Mouse (Mus musculus) Patski (cell line): ENCODE measurements around the gene Cyb5d1. TPM values are rescaled to one million over a fixed set of nuclear protein-coding genes. Genes with fewer than 3 reads are reported as not detected.

Source experiments
- ATAC-seq: fragments of 100-300 bp; one replicate; pipeline ENCODE4 v1.8.0; 2021
- CTCF ChIA-PET: fragments of 350-600 bp; sonication (Branson Sonifier 250); formaldehyde crosslinking; loops from one replicate; lab custom pipeline; 2022; ENCODE audit warnings: inconsistent platforms; lab: Charles Lee
- POLR2A ChIA-PET: fragments of 350-600 bp; sonication (Branson Sonifier 250); formaldehyde crosslinking; loops from one replicate; lab custom pipeline; 2022; ENCODE audit warnings: antibody characterized with exemption, inconsistent platforms; lab: Charles Lee
- DNase-seq: peaks from one replicate; pipeline ENCODE4 v3.0.0-alpha.2; 2011; ENCODE audit warnings: low read depth, low spot score
- H3K27me3 ChIP-seq: fragments of 371-371 bp; one replicate; pipeline ENCODE4 v1.5.1; 2021
- CTCF ChIP-seq: fragments of 100-300 bp; IDR thresholded peaks from one replicate; pipeline ENCODE4 v1.5.1; 2021
- in situ Hi-C: fragments of 300-500 bp; cut with MboI; formaldehyde crosslinking; loops from 3 replicates; pipeline ENCODE4 v1.11.1; 2018; ENCODE audit warnings: low pct_unique_long_range_greater_than_20kb, mixed read lengths
- polyA plus RNA-seq: library from polyadenylated mRNA; unstranded; gene quantifications from one replicate; pipeline ENCODE4 v1.2.3, GENCODE M21; 2021

The Cyb5d1 gene
- polyA plus RNA-seq, 1 experiment from 2014 or later: 28.1 TPM

DNA sequence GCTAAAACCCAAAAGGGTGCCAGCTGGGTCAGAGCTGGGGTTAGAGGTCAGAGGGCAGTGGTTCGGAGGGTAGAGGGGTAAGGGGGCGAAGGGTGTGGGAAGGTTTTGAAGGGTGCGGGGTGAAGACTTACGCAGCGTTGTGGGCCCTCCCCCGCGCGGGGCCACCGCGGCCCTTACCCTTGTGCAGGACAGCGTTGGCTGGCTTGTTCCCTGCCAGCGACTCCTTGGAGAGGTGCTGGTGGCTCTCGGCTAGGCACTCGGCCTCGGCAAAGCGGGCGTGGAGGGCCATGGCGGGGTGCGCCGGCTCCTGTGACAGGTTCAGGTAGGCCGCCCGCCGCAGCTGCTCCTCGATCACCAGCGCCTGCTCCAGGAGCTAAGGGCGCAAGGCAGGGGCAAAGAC, 49.0 kb downstream of the Cyb5d1 start:
- no peak for ATAC-seq
- TF ChIP-seq CTCF: no peak
- H3K27me3 ChIP-seq: no peaks in the 10 kb centered on the region
- ChIA-PET CTCF (no interaction called here), POLR2A (no interaction called here)
- no peak for DNase-seq
- in situ Hi-C loops: no loop called here

Other genes with a start within 250 kb of the Cyb5d1 start
- gene Alox12b, start 238.6 kb downstream of the Cyb5d1 start, polyA plus RNA-seq: not detected
- gene Alox8, start 197.8 kb downstream of the Cyb5d1 start, polyA plus RNA-seq: not detected
- gene Gucy2e, start 158.6 kb downstream of the Cyb5d1 start, polyA plus RNA-seq: not detected
- gene Cntrob, start 71.9 kb downstream of the Cyb5d1 start, polyA plus RNA-seq: 21.1 TPM
- 84.6 TPM for gene Trappc1, start 71.7 kb downstream of the Cyb5d1 start, polyA plus RNA-seq
- gene Kcnab3, start 69.4 kb downstream of the Cyb5d1 start, polyA plus RNA-seq: 1.6 TPM
- gene Rnf227, start 55.2 kb downstream of the Cyb5d1 start, polyA plus RNA-seq: 7.4 TPM
- gene Chd3, start 26.2 kb downstream of the Cyb5d1 start, polyA plus RNA-seq: 295 TPM
- 128 TPM for gene Naa38, start 144 bp downstream of the Cyb5d1 start, polyA plus RNA-seq
- gene Tmem88, start 2.6 kb upstream of the Cyb5d1 start, polyA plus RNA-seq: 0.18 TPM
- 26.6 TPM for gene Kdm6b, start 18.0 kb upstream of the Cyb5d1 start, polyA plus RNA-seq
- 1.4 TPM for gene Dnah2, start 153.5 kb upstream of the Cyb5d1 start, polyA plus RNA-seq
- 0.27 TPM for gene Efnb3, start 164.6 kb upstream of the Cyb5d1 start, polyA plus RNA-seq
- gene Wrap53, start 184.6 kb upstream of the Cyb5d1 start, polyA plus RNA-seq: 11.4 TPM
- gene Trp53, start 184.7 kb upstream of the Cyb5d1 start, polyA plus RNA-seq: 92.8 TPM
- gene Atp1b2, start 210.3 kb upstream of the Cyb5d1 start, polyA plus RNA-seq: 0.80 TPM
- not detected for gene Shbg, start 222.3 kb upstream of the Cyb5d1 start, polyA plus RNA-seq
- gene Sat2, start 226.4 kb upstream of the Cyb5d1 start, polyA plus RNA-seq: 5.2 TPM
- 82.4 TPM for gene Fxr2, start 237.4 kb upstream of the Cyb5d1 start, polyA plus RNA-seq